Mouse (Mus musculus): ENCODE data around the gene Ptprd.

DNA sequence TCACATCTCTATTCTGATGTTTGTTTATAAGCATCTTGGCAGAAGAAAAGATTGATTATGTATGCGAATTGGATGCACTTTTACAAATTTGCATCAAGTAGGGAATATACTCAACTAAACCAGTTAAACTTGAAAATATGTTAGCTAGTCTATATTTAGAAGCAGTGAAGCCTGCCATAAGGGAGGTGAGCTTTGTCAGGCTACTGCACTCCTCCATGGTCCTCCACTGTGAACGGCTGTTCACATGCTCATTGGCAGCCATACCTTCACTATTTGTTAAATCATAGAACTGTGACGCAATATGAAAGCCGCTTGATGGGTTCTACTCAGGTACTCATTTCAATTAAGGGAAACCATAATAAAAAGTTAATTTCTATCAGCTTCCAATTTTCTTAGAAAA, 1215.6 kb downstream of the Ptprd start:
- TF ChIP-seq CTCF (IDR thresholded peaks at IDR 0.05; ENCODE audit: extremely low read depth, insufficient read depth, insufficient read length, insufficient replicate concordance) (no peak), POLR2A (IDR thresholded peaks at IDR 0.05; ENCODE audit: low read depth, low read length) (no peak)
